Mouse (Mus musculus) cerebellum, postnatal 4 days (tissue): Measurements from ENCODE around the gene Rrp9.
"Not testable (repeated sequence)": the region's sequence is repeated elsewhere in the genome, so short reads cannot be mapped to it uniquely, and the experiment has no call there.

ENCODE experiments used
- DNase-seq, 2 experiments: peaks; one replicate each; pipeline ENCODE4 v3.0.0; 2022; ENCODE audit warnings: low spot score in 2 of 2, mixed read lengths in 1 of 2

Gene Rrp9

DNA sequence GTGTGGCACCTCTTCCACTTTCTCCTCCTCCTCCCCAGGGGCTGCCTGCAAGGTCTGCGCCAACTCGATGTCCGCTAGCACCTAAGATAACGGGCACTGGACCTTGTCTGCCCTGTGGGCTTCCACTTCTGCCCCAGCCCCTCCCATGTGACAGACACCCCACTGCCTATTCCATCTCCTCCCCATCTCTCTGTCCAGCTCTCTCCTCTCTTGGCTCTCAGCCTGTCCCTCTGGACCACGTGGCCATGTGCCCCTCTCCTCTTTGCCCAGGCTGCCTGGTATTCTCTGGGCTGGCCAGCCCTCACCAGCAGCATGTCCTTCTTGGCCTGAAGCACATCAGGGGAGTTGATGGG lies 2.0 kb upstream of the Rrp9 start:
- peak in 1 of 2 experiments; percentile 26 for DNase-seq

DNA sequence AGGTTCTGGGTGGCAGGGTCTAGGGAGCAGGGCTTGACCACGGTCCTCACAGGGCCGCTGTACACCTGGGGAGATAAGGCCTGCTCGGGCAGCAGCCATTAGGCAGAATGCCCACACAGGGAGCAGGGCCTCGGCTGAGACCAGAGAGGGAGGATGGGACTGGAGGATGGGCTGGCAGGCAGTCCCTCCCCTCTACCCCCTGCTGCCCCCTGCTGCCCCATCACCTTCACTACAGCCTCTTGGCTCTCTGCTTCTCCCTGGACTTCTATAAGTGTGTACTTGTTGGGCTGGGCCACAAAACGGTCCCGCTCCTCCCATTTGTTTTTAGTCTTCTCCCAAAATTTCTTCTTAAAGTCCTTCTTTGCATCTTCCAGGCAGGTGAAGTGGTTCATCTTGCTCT lies 1.3 kb upstream of the Rrp9 start:
- DNase-seq = peak; percentile 43 to 74

DNA sequence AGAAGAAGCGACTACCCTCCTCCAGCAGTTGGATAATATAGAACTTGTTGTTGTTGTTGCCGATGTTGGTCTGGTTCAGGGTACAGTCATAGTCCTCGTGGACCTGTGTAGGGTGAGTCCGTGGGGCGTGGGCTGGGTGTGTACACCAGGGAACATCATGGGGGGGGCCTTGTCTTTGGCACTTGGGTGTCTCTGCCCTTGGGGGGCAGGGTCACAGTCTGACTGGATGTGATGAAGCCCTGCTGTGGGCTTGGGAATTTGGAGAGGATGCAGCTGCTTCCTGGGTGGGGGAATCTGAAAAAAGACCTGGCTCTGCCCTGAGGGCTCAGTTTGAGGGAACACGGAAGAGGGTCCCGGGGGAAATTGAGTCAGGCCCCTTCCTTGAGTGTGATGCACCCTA lies 717 bp upstream of the Rrp9 start:
- DNase-seq = peak in 1 of 2 experiments; percentile 15

DNA sequence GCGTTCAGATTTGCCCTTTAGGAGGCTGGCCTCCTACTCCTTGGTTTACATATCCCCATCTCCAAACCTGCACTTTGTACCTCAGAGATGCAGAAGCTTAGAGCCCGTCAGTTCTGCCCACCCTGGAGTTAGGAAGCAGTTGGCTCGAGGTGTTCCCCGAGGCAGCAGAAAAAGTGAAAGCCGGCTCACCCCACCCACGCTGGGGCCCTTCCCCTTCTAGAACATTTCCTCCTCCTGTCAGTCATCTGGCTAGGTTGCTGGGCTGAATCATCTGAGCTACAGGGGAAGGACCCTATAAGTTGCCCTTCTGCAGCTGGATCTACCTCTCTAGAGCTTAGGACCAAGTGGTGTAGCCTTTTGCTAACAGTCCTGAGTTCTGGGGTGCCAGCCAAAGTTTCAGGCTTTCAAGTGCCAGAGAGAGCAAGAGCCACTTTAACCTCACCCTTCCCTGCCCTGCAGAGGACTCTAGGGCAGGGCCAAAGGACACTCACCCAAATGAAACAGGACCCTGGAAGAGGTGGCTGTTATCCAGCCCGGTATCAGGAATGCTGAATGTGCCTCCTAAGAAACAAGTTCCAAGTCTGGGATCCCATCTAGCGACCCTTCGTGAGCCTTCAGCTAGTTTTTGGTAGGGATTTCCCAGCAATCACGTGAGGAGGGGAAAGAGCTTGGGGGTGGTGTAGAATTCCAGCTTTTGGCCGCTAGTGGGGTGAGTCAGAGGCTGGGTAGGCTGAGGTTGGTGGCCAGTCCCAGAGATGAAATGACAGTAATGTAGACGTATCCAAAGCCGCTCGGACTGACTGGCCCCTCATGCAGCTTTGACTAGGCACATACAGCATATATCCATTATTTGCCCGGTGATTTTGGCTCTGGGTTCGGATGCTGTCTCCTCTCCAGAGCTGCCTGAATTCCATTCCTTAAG lies 500 bp downstream of the Rrp9 start:
- peak in 1 of 2 experiments; percentile 20 for DNase-seq

DNA sequence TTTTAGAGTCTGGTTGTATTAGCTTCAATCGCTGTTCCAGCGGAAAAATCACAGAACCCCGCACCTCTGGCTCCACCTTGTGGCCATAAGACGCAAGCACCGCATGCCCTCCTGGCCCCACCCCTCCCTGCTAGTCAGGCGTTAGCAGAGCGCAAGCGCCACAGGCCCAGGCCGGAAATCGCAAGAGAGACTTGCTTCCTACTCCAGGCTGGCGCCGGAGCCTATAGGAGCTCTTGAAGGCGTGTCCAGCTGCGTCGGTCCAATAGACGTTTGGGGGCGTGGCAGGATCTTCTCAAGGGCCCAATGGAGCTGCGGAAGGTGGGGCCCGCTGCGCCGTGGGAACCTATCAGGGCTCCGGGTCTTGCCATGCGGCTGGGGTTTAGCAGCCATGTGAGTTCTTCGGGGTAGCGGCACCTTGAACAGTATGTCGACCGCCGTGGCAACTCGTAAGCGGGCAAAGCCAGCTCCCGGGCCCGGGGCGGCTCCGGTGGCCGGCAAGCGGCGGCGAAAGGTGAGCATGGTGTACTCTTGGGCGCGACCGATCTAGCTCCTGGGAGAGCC lies 1.2 kb downstream of the Rrp9 start, which contains the start of gene Parp3:
Gene Parp3 (minus strand): TSS at position 26 of the 561 bp plus-strand sequence.
- DNase-seq = peak; percentile 97 to 99

DNA sequence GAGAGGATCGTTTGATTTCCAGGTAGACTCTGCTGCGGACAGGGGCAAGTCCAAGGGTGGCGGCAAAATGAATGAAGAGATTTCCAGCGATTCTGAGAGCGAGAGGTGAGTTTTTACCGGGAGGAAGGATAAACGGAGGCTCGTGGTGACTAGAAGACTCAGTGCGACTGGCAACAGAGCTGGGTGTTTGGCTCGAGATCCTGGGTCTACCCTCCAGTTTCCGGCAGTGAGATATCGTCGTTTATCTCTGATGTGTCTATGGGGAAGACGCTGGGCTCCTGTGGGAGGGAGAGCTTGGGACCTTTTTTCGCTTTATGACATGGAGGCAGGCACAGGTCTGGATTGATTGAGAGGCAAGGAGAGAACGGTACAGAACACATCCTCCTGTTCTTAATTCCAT lies 1.9 kb downstream of the Rrp9 start:
- DNase-seq = peak in 1 of 2 experiments; percentile 16

DNA sequence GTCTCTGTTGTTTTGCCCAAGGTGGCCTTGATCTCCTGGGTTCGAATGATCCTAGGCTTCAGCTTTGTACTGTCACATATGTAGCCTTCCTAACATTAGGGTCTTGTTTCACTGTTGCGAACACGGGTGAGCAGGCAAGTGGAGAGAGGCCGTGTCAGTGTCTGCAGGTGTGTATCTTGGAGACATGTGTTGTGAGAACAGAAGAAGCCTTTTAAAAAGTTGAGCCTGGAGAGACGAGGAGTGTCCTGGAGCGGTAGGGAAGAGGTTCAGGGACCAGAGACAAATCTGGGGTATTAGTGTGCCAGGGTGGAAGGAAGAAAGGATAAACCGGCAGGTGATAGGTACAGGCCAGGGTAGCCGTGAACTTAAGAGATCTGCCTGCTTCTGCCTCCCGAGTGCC lies 2.3 kb downstream of the Rrp9 start:
- peak in 1 of 2 experiments; percentile 15 for DNase-seq

DNA sequence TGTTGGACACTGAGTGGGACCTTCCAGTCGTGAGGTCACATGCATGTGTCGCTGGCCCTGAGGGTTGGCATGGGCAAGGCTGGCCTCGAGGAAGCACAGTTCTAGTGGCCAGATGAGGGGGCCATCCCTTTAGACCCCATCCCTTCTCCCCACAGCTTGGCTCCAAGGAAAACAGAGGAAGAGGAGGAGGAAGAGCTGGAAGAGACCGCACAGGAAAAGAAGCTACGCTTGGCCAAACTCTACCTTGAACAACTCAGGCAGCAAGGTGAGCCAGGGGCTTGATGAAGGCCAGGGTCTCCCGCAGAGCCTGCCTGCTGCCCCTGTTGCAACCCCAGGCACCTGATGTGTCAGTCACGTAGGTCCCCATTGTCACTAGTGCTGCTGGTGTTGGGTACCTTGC lies 4.8 kb downstream of the Rrp9 start:
- DNase-seq = no peak

DNA sequence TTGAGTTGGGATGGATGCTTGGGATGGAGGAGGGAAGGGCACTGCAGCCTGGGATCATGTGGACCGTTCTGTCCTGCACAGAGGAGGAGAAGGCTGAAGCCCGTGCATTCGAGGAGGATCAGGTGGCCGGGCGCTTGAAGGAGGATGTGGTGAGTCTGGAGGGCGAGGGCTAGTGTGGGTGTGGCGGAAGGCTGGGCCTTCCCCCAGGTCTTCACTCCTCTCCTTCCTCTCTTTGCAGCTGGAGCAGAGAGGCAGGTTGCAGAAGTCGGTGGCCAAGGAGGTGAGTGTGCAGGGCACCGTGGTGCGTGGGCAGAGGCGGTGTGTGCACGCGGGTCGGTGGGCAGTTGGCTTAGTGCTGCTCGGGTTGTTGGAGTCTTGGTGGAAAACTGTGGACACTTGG lies 5.3 kb downstream of the Rrp9 start:
- no peak for DNase-seq

DNA sequence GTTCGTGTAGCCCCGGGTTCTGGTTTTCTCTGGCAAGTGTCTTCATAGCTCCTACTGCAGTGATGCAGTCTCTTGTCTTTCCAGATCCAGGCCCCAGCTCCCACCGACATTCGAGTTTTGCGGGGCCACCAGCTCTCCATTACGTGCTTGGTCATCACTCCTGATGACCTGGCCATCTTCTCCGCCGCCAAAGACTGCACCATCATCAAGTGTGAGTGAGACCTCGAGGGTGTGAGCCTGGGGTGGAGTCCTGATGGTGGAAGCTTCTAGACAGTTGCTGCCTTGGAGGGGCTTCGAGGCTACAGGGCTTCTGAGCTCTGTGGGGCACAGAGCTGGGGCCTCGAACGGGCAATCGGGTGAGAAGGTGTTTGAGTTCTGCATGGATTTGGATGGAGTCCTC lies 5.9 kb downstream of the Rrp9 start:
- no peak for DNase-seq

DNA sequence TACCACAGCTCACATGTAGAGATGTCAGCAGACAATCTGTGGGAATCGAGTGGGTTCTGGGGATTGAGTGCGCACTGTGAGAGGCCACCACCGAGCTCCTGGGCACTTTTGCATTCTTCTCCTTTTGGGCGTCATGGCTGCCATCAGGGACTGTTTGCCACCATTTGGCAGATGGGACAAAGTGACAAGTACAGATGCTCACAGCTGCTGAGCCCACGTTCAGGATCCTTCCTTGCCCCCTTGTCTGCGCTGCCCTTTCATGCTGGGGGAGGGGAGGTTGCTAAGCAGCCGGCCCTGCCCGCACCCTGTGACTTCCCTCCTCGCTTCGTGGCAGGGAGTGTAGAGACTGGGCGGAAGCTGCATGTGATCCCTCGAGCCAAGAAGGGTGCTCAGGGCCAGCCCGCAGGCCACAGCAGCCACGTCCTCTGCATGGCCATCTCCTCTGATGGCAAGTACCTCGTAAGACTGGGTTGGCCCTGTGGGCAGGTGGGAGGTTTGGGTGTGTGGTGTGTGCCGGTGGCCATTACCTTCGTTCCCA lies 6.9 kb downstream of the Rrp9 start:
- DNase-seq = no peak

DNA sequence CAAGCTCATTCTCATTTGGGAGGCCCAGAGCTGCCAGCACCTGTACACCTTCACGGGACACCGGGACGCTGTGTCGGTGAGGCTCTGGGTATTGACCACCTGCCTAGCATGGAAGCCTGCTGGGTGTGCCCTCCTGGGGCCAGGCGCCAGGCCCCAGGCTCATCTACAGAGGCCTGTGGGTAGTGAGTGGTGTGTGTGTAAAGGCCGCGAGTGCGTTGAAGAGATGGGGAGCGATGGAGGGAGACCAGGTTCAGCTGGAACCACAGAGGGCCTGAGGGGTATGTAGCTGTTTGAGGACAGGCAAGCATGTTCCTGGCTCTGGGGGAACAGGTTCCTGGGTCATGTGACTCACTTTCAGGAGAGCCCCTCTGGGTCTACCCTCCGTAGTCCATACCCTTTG lies 7.4 kb downstream of the Rrp9 start:
- DNase-seq = no peak

DNA sequence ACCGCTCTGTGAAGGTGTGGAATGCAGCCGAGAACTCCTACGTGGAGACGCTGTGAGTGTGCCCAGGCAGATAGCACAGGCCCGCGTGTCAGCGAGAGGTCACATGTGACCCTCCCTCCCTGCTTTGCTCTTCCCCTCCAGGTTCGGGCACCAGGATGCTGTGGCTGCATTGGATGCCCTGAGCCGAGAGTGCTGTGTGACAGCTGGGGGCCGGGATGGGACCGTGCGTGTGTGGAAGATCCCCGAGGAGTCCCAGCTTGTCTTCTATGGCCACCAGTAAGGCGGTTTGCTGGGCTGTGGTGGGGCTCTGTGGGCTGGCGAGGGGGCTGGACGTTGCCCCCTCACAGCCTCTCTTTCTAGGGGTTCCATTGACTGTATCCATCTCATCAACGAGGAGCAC lies 7.8 kb downstream of the Rrp9 start:
- DNase-seq = no peak

DNA sequence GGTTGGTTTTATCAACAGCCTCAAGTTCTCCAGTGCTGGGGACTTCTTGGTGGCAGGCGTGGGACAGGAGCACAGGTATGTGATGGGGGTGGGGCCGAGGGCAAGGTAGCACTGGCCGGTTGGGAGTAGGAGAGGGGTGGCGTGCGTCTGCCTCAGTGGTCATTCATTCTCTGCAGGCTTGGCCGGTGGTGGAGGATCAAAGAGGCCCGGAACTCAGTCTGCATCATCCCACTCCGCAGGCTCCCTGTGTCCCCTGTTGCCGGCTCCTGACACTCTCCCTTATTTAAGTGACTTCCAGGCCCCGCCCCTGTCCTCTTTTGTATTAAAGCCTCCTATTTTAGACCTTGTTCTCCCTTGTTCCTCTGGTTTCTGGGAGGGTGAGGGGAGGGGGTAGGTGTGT lies 9.3 kb downstream of the Rrp9 start:
- no peak for DNase-seq

DNA sequence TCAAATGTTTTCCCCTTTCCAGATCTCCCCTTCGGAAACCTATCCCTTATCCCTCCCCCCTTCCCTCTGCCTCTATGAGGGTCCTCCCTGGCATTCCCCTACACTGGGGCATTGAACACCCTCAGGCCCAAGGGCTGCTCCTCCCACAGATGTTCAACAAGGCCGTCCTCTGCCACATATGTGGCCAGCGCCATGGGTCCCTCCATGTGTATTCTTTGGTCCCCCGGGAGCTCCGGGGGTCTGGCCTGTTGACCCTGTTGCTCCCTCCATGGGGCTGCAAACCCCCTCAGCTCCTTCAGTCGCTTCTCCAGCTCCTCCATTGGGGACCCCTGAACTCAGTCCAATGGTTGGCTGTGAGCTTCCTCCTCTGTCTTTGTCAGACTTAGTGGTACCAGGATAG lies 11.8 kb downstream of the Rrp9 start:
- not testable (repeated sequence) for DNase-seq

DNA sequence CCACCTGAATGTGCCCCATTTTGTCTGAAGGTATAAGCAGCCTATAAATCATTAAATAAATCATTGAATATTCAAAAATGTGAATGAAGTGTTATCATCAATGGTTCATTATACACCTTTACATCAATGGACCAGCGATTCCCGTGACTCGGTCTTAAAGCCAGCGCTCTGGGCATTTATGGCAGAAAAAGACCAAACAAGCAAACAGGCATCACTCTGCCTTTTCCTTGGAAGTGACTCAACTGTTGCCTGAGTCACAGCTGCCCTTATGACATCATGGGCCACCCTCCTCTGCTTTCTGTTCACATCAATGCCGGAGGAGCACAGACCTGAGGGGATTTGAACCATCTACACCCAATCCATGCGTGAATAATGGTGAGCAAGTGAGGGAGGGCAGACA lies 23.9 kb downstream of the Rrp9 start, which contains the start of gene Iqcf1:
Gene Iqcf1 (plus strand): TSS at position 301 of the 400 bp plus-strand sequence.
- no peak for DNase-seq

DNA sequence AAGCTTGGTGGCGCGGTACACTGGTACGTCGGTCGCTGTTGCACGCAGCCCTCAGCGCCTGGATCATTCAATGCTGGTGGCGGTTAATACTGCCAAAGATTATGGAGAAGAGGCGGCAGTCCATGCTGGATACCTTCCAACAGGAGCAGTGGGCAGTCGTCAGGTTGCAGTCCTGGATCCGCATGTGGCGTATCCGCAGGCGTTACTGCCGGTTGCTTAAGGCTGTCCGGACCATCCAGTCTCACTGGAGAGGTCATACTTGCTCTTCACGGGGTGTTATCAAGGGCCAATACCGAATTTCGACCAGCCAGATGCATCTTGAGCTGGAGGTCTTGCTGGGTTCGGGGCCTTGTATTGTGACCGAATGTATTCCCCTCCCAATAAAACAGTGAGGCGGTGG lies 26.1 kb downstream of the Rrp9 start:
- no peak for DNase-seq

DNA sequence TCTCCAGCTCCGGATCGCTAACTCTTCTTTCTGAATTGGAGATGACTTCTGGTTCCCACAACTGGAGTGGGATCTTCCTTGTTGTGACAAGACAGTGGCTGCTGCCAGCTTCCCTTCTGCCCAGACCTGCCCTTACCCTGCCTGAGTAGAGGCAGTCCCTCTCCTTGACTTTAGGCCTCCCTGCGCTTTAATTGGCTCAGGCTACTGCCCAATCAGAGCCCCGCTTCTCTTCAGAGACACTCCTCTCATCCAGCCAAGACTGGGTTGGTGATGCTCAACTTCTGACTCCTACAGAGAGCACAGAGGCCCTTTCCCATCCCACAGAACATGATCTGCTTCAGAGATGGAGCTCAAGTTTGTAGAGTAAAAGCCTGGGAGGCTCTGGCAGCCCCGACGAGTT lies 28.5 kb downstream of the Rrp9 start:
- no peak for DNase-seq

DNA sequence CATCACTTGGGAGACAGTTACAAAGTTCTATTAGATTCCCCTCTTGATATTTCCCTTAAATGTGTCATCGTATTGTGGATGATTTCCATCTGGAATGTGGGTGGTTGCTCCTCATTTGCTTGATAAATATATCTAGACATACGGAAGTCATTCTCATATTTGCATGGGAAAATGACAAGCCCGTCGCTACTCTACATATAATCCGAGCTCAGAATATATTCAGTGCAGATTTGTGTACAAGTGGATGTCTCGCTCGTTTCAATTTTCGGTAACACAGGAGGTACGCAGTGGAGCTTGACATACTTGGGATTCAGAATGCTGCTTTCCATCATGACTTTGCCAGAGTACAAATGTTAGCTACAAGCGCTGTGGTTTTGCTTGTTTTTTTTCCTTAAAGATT lies 33.6 kb downstream of the Rrp9 start:
- no peak for DNase-seq

DNA sequence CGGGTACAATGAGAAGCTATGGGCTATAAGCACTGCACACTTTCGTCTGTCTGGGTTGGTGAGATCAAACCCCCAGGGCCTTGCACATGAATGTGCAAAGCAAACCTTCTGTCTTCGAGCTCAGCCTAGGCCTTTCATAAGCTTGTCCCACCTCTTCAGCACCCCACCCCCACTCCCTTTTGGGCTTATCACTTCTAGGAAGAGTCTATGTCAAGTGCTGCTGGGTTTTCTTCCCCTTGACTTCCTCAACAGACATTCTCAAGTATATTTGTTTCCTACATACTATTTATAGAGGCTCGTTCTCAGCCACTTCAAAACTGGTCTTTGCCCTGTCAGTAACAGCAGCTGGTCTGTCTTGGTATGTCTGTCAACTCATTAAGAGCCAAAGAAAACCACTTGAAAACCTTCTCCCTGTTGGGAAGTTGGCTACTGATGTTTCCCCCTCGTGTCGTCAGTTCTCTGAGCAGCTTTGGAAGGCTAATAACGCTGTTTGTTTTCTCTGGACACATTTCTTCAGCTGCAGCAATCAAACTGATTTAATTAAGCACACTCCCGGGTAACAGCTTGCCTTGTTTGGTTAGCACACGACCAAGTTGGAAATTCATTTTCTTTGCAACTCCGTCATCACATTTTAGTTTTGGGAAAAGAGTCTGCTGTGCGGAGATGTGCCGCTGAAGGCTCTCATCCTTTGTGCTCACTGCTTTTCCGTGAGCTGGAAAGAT lies 37.1 kb downstream of the Rrp9 start:
- no peak for DNase-seq

DNA sequence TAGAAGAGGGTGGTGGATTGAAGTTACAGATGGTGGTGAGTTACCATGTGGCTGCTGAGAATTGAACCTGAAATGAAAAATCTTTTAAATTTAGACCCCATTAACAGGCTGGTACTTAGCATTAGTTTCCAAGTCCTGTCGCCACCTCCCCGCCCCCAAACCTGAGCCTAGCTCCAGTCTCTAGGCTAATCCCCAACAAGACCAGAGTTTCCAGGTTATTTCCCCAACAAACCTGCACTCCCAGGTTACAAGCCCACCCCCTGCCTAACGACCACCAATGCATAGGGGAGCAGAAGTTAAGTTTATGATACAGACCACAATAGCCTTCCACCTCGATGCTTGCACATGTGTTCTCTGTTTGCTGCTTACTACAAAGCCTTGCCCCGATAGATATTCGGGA lies 37.8 kb downstream of the Rrp9 start:
- DNase-seq = no peak

DNA sequence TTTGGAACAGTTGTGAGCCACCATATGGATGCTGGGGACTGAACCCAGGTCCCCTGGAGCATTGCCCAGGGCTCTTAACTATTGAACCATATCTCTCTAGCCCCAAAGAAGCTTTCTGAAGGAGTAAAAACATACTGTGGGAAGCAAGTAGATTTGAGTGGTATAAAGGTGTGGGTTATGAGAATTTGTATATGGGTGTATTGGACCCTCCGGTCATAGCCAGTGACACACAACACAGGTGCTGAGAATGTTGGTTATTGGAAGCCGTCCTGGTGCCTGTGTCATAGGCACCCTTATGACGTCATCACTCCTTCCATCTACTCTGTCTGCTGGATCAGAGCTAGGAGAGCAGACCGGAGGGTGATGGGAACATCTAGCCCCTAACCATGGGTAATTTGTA lies 38.5 kb downstream of the Rrp9 start, which contains the start of gene Iqcf5:
Gene Iqcf5 (plus strand): TSS at position 301 of the 400 bp plus-strand sequence.
- DNase-seq = no peak
